Mouse (Mus musculus): ENCODE results near the gene Lrrc26. TPM values are rescaled to one million over a fixed set of nuclear protein-coding genes. Genes with fewer than 3 reads are reported as not detected.

Gene Lrrc26
- polyA plus RNA-seq, 1 experiment, result not detected

GRCm38 (mm10) chr2:25264286-25264660 lies 25.4 kb upstream of the Lrrc26 start:
- H3K4me3 ChIP-seq (ENCODE audit: insufficient read depth, poor library complexity, severe bottlenecking), result no peak overlapping the region
- H3K27me3 ChIP-seq (ENCODE audit: control insufficient read depth, insufficient read depth, insufficient read length), result no peaks in the 10 kb centered on the region
- peaks cover 8% of the 10 kb centered on the region for H3K79me3 ChIP-seq (ENCODE audit: low read depth)
- peaks cover 3% of the 10 kb centered on the region for H3K36me3 ChIP-seq (ENCODE audit: control insufficient read depth, insufficient read depth)
- H3ac ChIP-seq (ENCODE audit: control insufficient read depth, insufficient read length, low read depth), result peak overlapping the region; percentile 35
- TF ChIP-seq FOSL1 (IDR thresholded peaks at IDR 0.05; ENCODE audit: insufficient read depth, low read length, poor library complexity, severe bottlenecking) (no peak), MAX (IDR thresholded peaks at IDR 0.05) (no peak), MYOG (IDR thresholded peaks at IDR 0.05; ENCODE audit: control insufficient read depth, extremely low read depth, insufficient read length) (no peak), CEBPB (IDR thresholded peaks at IDR 0.05; ENCODE audit: low read depth) (no peak), MYOD1 (IDR thresholded peaks at IDR 0.05; ENCODE audit: control insufficient read depth, insufficient read length, low read depth) (no peak), USF1 (IDR thresholded peaks at IDR 0.05; ENCODE audit: low read depth) (no peak), CTCF (IDR thresholded peaks at IDR 0.05; ENCODE audit: control insufficient read depth, insufficient read depth, insufficient read length) (no peak)
- peaks cover 51% of the 10 kb centered on the region for H3K79me2 ChIP-seq (ENCODE audit: control insufficient read depth, insufficient read depth)

- Histone ChIP-seq H3K79me3 (ENCODE audit: low read depth) (peaks cover 8% of the 10 kb centered on the region), H3ac (ENCODE audit: control insufficient read depth, insufficient read length, low read depth) (no peak overlapping the region), H3K27me3 (ENCODE audit: control insufficient read depth, insufficient read depth, insufficient read length) (no peaks in the 10 kb centered on the region), H3K4me3 (ENCODE audit: insufficient read depth, poor library complexity, severe bottlenecking) (no peak overlapping the region), H3K36me3 (ENCODE audit: control insufficient read depth, insufficient read depth) (peaks cover 3% of the 10 kb centered on the region), H3K79me2 (ENCODE audit: control insufficient read depth, insufficient read depth) (peaks cover 52% of the 10 kb centered on the region)
- TF ChIP-seq USF1 (IDR thresholded peaks at IDR 0.05; ENCODE audit: low read depth), result no peak
- TF ChIP-seq MYOD1 (IDR thresholded peaks at IDR 0.05; ENCODE audit: control insufficient read depth, insufficient read length, low read depth), result no peak
- TF ChIP-seq MAX (IDR thresholded peaks at IDR 0.05), result no peak
Measured at GRCm38 (mm10) chr2:25264851-25265250, 24.9 kb upstream of the Lrrc26 start.

GRCm38 (mm10) chr2:25265897-25266656 lies 23.6 kb upstream of the Lrrc26 start:
- Histone ChIP-seq H3K27me3 (ENCODE audit: control insufficient read depth, insufficient read depth, insufficient read length) (no peaks in the 10 kb centered on the region), H3K79me3 (ENCODE audit: low read depth) (peaks cover 13% of the 10 kb centered on the region), H3K4me3 (ENCODE audit: insufficient read depth, poor library complexity, severe bottlenecking) (no peak overlapping the region), H3ac (ENCODE audit: control insufficient read depth, insufficient read length, low read depth) (peak overlapping the region; percentile 21), H3K36me3 (ENCODE audit: control insufficient read depth, insufficient read depth) (peaks cover 16% of the 10 kb centered on the region), H3K79me2 (ENCODE audit: control insufficient read depth, insufficient read depth) (peaks cover 64% of the 10 kb centered on the region)
- TF ChIP-seq USF1 (IDR thresholded peaks at IDR 0.05; ENCODE audit: low read depth) (no peak), CTCF (IDR thresholded peaks at IDR 0.05; ENCODE audit: control insufficient read depth, insufficient read depth, insufficient read length) (no peak), MYOG (IDR thresholded peaks at IDR 0.05; ENCODE audit: control insufficient read depth, extremely low read depth, insufficient read length) (no peak), CEBPB (IDR thresholded peaks at IDR 0.05; ENCODE audit: low read depth) (no peak), MYOD1 (IDR thresholded peaks at IDR 0.05; ENCODE audit: control insufficient read depth, insufficient read length, low read depth) (no peak)

GRCm38 (mm10) chr2:25266720-25267119 lies 23.0 kb upstream of the Lrrc26 start:
- peaks cover 71% of the 10 kb centered on the region for H3K79me2 ChIP-seq (ENCODE audit: control insufficient read depth, insufficient read depth)
- H3ac ChIP-seq (ENCODE audit: control insufficient read depth, insufficient read length, low read depth), result no peak overlapping the region
- H3K27me3 ChIP-seq (ENCODE audit: control insufficient read depth, insufficient read depth, insufficient read length), result no peaks in the 10 kb centered on the region
- peaks cover 18% of the 10 kb centered on the region for H3K36me3 ChIP-seq (ENCODE audit: control insufficient read depth, insufficient read depth)
- no peak for TF ChIP-seq MYOG (IDR thresholded peaks at IDR 0.05; ENCODE audit: control insufficient read depth, extremely low read depth, insufficient read length)
- TF ChIP-seq USF1 (IDR thresholded peaks at IDR 0.05; ENCODE audit: low read depth), result no peak
- TF ChIP-seq CTCF (IDR thresholded peaks at IDR 0.05; ENCODE audit: control insufficient read depth, insufficient read depth, insufficient read length), result no peak
- TF ChIP-seq CEBPB (IDR thresholded peaks at IDR 0.05; ENCODE audit: low read depth), result no peak
- TF ChIP-seq FOSL1 (IDR thresholded peaks at IDR 0.05; ENCODE audit: insufficient read depth, low read length, poor library complexity, severe bottlenecking), result no peak
- no peak for TF ChIP-seq MYOD1 (IDR thresholded peaks at IDR 0.05; ENCODE audit: control insufficient read depth, insufficient read length, low read depth)
- no peak for TF ChIP-seq MAX (IDR thresholded peaks at IDR 0.05)
- H3K79me3 ChIP-seq (ENCODE audit: low read depth), result peaks cover 19% of the 10 kb centered on the region
- H3K4me3 ChIP-seq (ENCODE audit: insufficient read depth, poor library complexity, severe bottlenecking), result no peak overlapping the region

- no peak overlapping the region for H3K4me3 ChIP-seq (ENCODE audit: insufficient read depth, poor library complexity, severe bottlenecking)
- H3K79me2 ChIP-seq (ENCODE audit: control insufficient read depth, insufficient read depth), result peaks cover 76% of the 10 kb centered on the region
- TF ChIP-seq MAX (IDR thresholded peaks at IDR 0.05) (no peak), USF1 (IDR thresholded peaks at IDR 0.05; ENCODE audit: low read depth) (no peak), FOSL1 (IDR thresholded peaks at IDR 0.05; ENCODE audit: insufficient read depth, low read length, poor library complexity, severe bottlenecking) (no peak), CTCF (IDR thresholded peaks at IDR 0.05; ENCODE audit: control insufficient read depth, insufficient read depth, insufficient read length) (no peak), CEBPB (IDR thresholded peaks at IDR 0.05; ENCODE audit: low read depth) (no peak), MYOG (IDR thresholded peaks at IDR 0.05; ENCODE audit: control insufficient read depth, extremely low read depth, insufficient read length) (no peak)
- H3K27me3 ChIP-seq (ENCODE audit: control insufficient read depth, insufficient read depth, insufficient read length), result no peaks in the 10 kb centered on the region
- H3K36me3 ChIP-seq (ENCODE audit: control insufficient read depth, insufficient read depth), result peaks cover 18% of the 10 kb centered on the region
- H3ac ChIP-seq (ENCODE audit: control insufficient read depth, insufficient read length, low read depth), result no peak overlapping the region
- H3K79me3 ChIP-seq (ENCODE audit: low read depth), result peaks cover 19% of the 10 kb centered on the region
Measured at GRCm38 (mm10) chr2:25267241-25267640, 22.5 kb upstream of the Lrrc26 start.

Data from C2C12 (cell line).